Mouse (Mus musculus) spleen, adult 2 months (tissue): Measurements from ENCODE around the gene Cacna1c. TPM values are rescaled to one million over a fixed set of nuclear protein-coding genes. Genes with fewer than 3 reads are reported as not detected.

Experiments used
- DNase-seq, 2 experiments: peaks; one replicate each; pipeline versions ENCODE4 v3.0.0 to v3.0.0-alpha.2; 2012 to 2021; ENCODE audit warnings: low spot score in 2 of 2, low read depth in 1 of 2
- H3K27ac ChIP-seq: fragments of 200-500 bp; 2 replicates; pipeline ENCODE4 v1.5.1; 2012; ENCODE audit warnings: low read length, inconsistent platforms; ENCODE audit not compliant: insufficient read depth
- H3K27me3 ChIP-seq: fragments of 200-500 bp; 2 replicates; pipeline ENCODE4 v1.6.1; 2012; ENCODE audit warnings: mild to moderate bottlenecking, moderate library complexity, low read length, inconsistent platforms; ENCODE audit not compliant: control insufficient read depth, insufficient read depth
- H3K36me3 ChIP-seq: fragments of 200-500 bp; 2 replicates; pipeline ENCODE4 v1.6.1; 2012; ENCODE audit warnings: mild to moderate bottlenecking, low read length, inconsistent platforms; ENCODE audit not compliant: control insufficient read depth, insufficient read depth
- H3K4me1 ChIP-seq: fragments of 200-500 bp; 2 replicates; pipeline ENCODE4 v1.6.1; 2011; ENCODE audit warnings: inconsistent platforms; ENCODE audit not compliant: control insufficient read depth, insufficient read depth, insufficient read length
- H3K4me3 ChIP-seq: fragments of 200-500 bp; 2 replicates; pipeline ENCODE4 v1.5.1; 2011; ENCODE audit warnings: mild to moderate bottlenecking, inconsistent platforms; ENCODE audit not compliant: insufficient read depth, insufficient read length; ENCODE audit errors: extremely low read depth
- CTCF ChIP-seq: fragments of 200-500 bp; IDR thresholded peaks from 2 replicates; pipeline ENCODE4 v1.5.1; 2011; ENCODE audit warnings: mild to moderate bottlenecking, inconsistent platforms; ENCODE audit not compliant: insufficient read depth, insufficient read length, insufficient replicate concordance; ENCODE audit errors: extremely low read depth
- POLR2A ChIP-seq: fragments of 200-500 bp; IDR thresholded peaks from 2 replicates; pipeline ENCODE4 v1.6.1; 2011; ENCODE audit warnings: low read depth, low read length, inconsistent platforms
- WGBS: fragments of 180-500 bp; shearing (Covaris S2); methylation state at CpG from one replicate; pipeline ENCODE4 v1.1.7; 2018; 5-methylcytosine and 5-hydroxymethylcytosine counted together
- polyA plus RNA-seq: library from polyadenylated mRNA; depleted of rRNA; stranded (reverse); fragments of >200 nt; gene quantifications from 2 replicates; pipeline ENCODE4 v1.2.3, GENCODE M21; 2012

Gene Cacna1c
- polyA plus RNA-seq, 1 experiment, result 1.1 TPM

DNA sequence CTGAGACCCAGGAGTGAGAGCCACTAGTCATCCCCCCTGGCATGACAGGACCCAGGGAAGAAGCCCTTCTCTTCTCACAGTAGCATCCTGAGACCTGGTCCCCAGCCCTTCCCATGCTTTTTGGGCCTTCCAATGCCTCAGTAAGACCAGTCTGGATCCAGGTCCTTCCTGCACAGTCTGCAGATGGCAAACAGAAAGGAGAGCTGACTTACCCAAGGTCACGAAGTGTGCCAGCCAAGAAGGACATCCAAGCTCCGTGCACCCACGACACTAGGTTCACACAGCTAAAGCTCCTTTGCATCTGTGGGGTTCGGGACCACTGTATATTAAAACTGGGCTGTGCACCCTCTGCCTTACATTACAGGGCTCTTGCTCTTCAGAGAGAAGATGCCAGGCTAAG lies 252.1 kb downstream of the Cacna1c start:
- TF ChIP-seq CTCF (no peak), POLR2A (no peak)
- Histone ChIP-seq H3K27me3 (no peaks in the 10 kb centered on the region), H3K36me3 (no peaks in the 10 kb centered on the region), H3K4me1 (no peaks in the 10 kb centered on the region), H3K27ac (no peak overlapping the region), H3K4me3 (no peak overlapping the region)
- no peak for DNase-seq
- WGBS, result 88% methylated on average over 4 of the region's 4 CpGs

DNA sequence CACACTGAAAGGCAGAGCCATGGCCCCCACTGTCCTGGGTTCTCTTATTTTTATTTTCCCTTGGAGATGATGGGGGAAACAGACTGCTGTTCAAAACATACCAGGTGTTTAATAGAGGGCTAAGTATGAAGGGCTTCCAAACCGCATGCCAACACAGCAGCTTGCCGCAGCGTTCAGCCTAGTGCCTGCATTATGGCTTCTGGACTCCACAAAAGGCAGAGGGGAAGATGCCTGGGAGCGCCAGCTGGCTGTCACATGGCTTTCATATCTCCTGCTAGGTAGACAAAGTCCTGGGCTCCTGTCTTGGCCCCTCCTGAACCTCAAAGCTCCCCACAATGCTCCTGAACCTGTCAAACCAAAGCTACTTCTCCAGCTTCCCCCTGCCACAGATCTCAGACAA lies 254.4 kb downstream of the Cacna1c start:
- no peak overlapping the region for H3K4me3 ChIP-seq
- no peak overlapping the region for H3K27ac ChIP-seq
- 88% methylated on average over 4 of the region's 4 CpGs for whole genome bisulfite sequencing
- DNase-seq, result no peak
- TF ChIP-seq POLR2A, result no peak
- TF ChIP-seq CTCF, result no peak
- no peaks in the 10 kb centered on the region for H3K4me1 ChIP-seq
- no peaks in the 10 kb centered on the region for H3K27me3 ChIP-seq
- no peaks in the 10 kb centered on the region for H3K36me3 ChIP-seq

DNA sequence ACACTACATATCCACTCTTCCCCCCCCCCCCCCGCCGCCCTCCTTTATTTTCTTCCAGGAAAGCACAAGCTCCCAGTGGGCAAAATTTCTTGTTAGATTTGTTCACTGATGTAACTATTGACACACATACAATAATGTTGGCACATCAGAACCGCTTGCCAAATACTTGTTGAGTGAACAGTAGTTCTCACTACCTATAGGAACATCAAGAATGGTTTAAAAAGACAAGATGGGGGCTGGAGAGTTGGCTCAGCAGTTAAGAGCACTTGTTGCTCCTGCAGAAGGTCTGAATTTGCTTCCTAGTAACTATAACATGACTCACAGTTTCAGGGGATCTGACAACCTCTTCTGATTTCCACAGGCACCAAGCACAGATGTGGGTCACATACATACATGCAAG lies 255.2 kb downstream of the Cacna1c start:
- WGBS, result 92% methylated on average over 3 of the region's 3 CpGs
- DNase-seq, result no peak
- no peaks in the 10 kb centered on the region for H3K27me3 ChIP-seq
- TF ChIP-seq POLR2A (no peak), CTCF (no peak)
- no peak overlapping the region for H3K4me3 ChIP-seq
- no peak overlapping the region for H3K27ac ChIP-seq
- no peaks in the 10 kb centered on the region for H3K4me1 ChIP-seq
- no peaks in the 10 kb centered on the region for H3K36me3 ChIP-seq

DNA sequence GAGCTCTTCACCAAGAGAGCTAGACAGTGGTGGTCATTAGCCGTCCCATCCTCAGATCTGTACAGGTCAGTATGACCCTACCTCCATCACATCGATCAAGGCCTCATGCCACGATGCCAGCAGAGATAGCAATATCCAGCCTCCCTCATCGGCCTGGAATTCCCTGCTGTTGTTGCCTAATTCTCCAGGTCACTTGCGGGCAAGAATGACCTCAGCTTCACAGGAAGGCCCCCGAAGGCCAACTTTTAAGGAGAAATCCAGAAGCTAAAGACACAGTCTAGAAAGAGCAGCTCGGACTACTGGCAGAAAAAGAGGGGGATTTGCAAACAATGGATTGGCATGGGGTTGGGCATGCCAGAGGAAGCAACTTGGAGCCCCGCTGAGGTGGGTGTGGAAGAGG lies 256.6 kb downstream of the Cacna1c start:
- DNase-seq, result no peak
- no peak for TF ChIP-seq POLR2A
- no peak for TF ChIP-seq CTCF

DNA sequence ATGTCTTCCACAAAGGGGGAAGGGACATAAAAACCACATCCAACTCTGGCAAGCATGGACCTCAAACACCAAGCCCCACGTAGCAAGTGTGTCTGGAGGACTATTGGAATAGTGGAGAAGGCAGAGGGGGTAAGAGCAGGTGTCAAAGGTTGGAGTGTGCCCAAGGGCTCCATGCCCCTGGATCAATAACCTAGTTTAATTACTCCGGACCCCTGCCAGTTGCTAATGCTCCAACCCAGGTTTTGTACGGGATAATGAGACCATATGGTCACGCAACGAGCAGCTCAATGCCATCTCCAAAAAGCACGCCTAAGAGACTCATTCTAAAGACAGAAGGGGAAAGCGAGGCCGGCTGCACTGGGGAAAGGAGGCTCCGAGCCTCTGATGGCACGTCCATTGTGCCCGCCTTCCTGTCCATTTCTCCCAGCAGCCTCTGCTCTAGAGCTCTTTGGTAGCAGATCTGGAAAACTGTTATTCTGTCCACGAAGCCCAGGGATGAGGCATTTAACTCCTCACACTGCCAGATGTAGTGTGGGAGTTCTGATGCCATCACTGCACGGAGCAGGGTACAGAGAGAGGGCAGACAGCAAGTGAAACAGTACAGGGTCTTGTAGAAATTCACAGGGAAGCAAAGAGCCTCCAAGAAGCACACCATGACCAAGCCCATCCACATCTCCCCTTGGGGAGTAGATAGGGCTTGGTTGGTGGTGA lies 257.7 kb downstream of the Cacna1c start:
- Histone ChIP-seq H3K36me3 (no peaks in the 10 kb centered on the region), H3K27ac (no peak overlapping the region), H3K4me3 (no peak overlapping the region), H3K4me1 (no peaks in the 10 kb centered on the region), H3K27me3 (no peaks in the 10 kb centered on the region)
- no peak for TF ChIP-seq POLR2A
- no peak for TF ChIP-seq CTCF
- WGBS, result 82% methylated on average over 13 of the region's 13 CpGs
- no peak for DNase-seq

More for the DNA sequence above, 256.6 kb downstream of the Cacna1c start:
- H3K27ac ChIP-seq, result no peak overlapping the region
- no peaks in the 10 kb centered on the region for H3K27me3 ChIP-seq
- no peaks in the 10 kb centered on the region for H3K4me1 ChIP-seq
- 89% methylated on average over 8 of the region's 8 CpGs for WGBS
- H3K36me3 ChIP-seq, result no peaks in the 10 kb centered on the region
- H3K4me3 ChIP-seq, result no peak overlapping the region

DNA sequence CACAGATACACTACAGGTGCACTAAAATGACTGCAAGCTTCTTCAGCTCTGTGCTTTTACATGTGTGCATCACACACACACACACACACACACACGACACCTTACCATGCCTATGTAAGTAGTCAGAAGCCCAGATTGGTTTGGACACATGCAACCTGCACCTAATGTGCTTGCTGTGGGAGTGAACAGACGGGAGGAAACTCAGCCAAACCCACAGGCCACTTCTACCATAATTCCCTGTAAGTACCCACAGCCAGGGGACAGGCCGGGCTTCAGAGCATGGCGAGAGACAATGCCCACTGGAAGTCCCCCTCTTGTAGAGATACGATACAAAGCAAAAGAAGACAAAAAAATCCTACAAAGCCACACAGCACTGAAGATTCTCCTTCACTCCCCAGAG lies 258.7 kb downstream of the Cacna1c start:
- H3K4me1 ChIP-seq, result no peaks in the 10 kb centered on the region
- TF ChIP-seq CTCF (no peak), POLR2A (no peak)
- 80% methylated on average over 5 of the region's 5 CpGs for WGBS

More for the DNA sequence above, 258.7 kb downstream of the Cacna1c start:
- Histone ChIP-seq H3K36me3 (no peaks in the 10 kb centered on the region), H3K27ac (no peak overlapping the region), H3K4me3 (no peak overlapping the region), H3K27me3 (no peaks in the 10 kb centered on the region)
- no peak for DNase-seq
